Mouse (Mus musculus): ENCODE data around the gene Iqcn.
A peak's percentile ranks its signal among the peaks of the same experiment; 100 is the strongest.

Gene Iqcn

GRCm38 (mm10) chr8:70699116-70699833 is 4.0 kb upstream of the Iqcn start:
- no peak for DNase-seq (ENCODE audit: extremely low read depth, insufficient read length, low spot score)

- peak; percentile 81 for DNase-seq (ENCODE audit: extremely low read depth, insufficient read length, low spot score)
Measured at GRCm38 (mm10) chr8:70699834-70700554, 3.3 kb upstream of the Iqcn start.

- peak; percentile 92 for DNase-seq (ENCODE audit: extremely low read depth, insufficient read length, low spot score)
Measured at GRCm38 (mm10) chr8:70700555-70700922, 2.7 kb upstream of the Iqcn start.

- DNase-seq (ENCODE audit: extremely low read depth, insufficient read length, low spot score) = no peak
Measured at GRCm38 (mm10) chr8:70701048-70701981, 1.9 kb upstream of the Iqcn start.

- DNase-seq (ENCODE audit: extremely low read depth, insufficient read length, low spot score) = no peak
Measured at GRCm38 (mm10) chr8:70701982-70702841, 1.0 kb upstream of the Iqcn start.

GRCm38 (mm10) chr8:70702842-70703182 is 445 bp upstream of the Iqcn start:
- DNase-seq (ENCODE audit: extremely low read depth, insufficient read length, low spot score) = peak; percentile 76

- no peak for DNase-seq (ENCODE audit: extremely low read depth, insufficient read length, low spot score)
Measured at GRCm38 (mm10) chr8:70708281-70708680, 5.0 kb downstream of the Iqcn start.

GRCm38 (mm10) chr8:70709794-70710193 is 6.5 kb downstream of the Iqcn start:
- DNase-seq (ENCODE audit: extremely low read depth, insufficient read length, low spot score) = no peak

GRCm38 (mm10) chr8:70710296-70710695 is 7.0 kb downstream of the Iqcn start:
- peak; percentile 89 for DNase-seq (ENCODE audit: extremely low read depth, insufficient read length, low spot score)

GRCm38 (mm10) chr8:70711041-70711440 is 7.8 kb downstream of the Iqcn start:
- DNase-seq (ENCODE audit: extremely low read depth, insufficient read length, low spot score) = no peak

GRCm38 (mm10) chr8:70713991-70714390 is 10.7 kb downstream of the Iqcn start:
- no peak for DNase-seq (ENCODE audit: extremely low read depth, insufficient read length, low spot score)

- no peak for DNase-seq (ENCODE audit: extremely low read depth, insufficient read length, low spot score)
Measured at GRCm38 (mm10) chr8:70715086-70715485, 11.8 kb downstream of the Iqcn start.

GRCm38 (mm10) chr8:70716521-70717400 is 13.5 kb downstream of the Iqcn start:
- DNase-seq (ENCODE audit: extremely low read depth, insufficient read length, low spot score) = no peak

GRCm38 (mm10) chr8:70718297-70718696 is 15.0 kb downstream of the Iqcn start, which contains the start of gene Gm3336:
Gene Gm3336 (plus strand): TSS chr8:70718543.
- DNase-seq (ENCODE audit: extremely low read depth, insufficient read length, low spot score) = peak; percentile 54

GRCm38 (mm10) chr8:70719796-70720270 is 16.6 kb downstream of the Iqcn start:
- no peak for DNase-seq (ENCODE audit: extremely low read depth, insufficient read length, low spot score)

- DNase-seq (ENCODE audit: extremely low read depth, insufficient read length, low spot score) = peak; percentile 52
Measured at GRCm38 (mm10) chr8:70720739-70721138, 17.5 kb downstream of the Iqcn start.

GRCm38 (mm10) chr8:70721601-70722000 is 18.3 kb downstream of the Iqcn start:
- DNase-seq (ENCODE audit: extremely low read depth, insufficient read length, low spot score) = no peak

- DNase-seq (ENCODE audit: extremely low read depth, insufficient read length, low spot score) = no peak
Measured at GRCm38 (mm10) chr8:70723486-70724210, 20.4 kb downstream of the Iqcn start, which contains the start of gene Pde4c. Gene Pde4c (plus strand): TSS chr8:70723720.
